25 mouse cellular contexts compared by ENCODE assay signal in genomic region chr1:39327546-39327945, GRCm38 (mm10). TPM values are rescaled to one million over a fixed set of nuclear protein-coding genes. Genes with fewer than 3 reads are reported as not detected.
DNase-seq lines count a peak whose midpoint lies in the region; ATAC-seq and TF ChIP-seq lines count a peak whose summit lies in the region.
"Had no signal": no experiment of that assay in that cellular context is flagged by ENCODE, and none has a peak within 500 bp of the region (broad histone marks: within the 10 kb centered on the region; RNA-seq: fewer than 3 reads in every experiment).

No protein-coding gene starts in this region.

- peak overlapping the region; percentile 43 for H3K27ac ChIP-seq in heart, embryonic 16.5 days (ENCODE audit: low read length)
- H3K27ac ChIP-seq in heart, embryonic 12.5 days (ENCODE audit: poor library complexity, severe bottlenecking) = no peak overlapping the region
- no peak overlapping the region for H3K27ac ChIP-seq in midbrain, postnatal 0 days (ENCODE audit: low read depth, low read length)
- H3K27ac ChIP-seq in midbrain, embryonic 15.5 days = no peak overlapping the region
- H3K27ac ChIP-seq in layer of hippocampus, adult 2 months = no peak overlapping the region
- H3K27ac ChIP-seq: embryonic facial prominence, embryonic 15.5 days; forebrain, embryonic 10.5 days; hindbrain, embryonic 10.5 days; hindbrain, embryonic 14.5 days had no signal

- no peak overlapping the region for H3K9ac ChIP-seq in heart, embryonic 16.5 days (ENCODE audit: low read length)
- no peak overlapping the region for H3K9ac ChIP-seq in heart, embryonic 12.5 days
- no peak overlapping the region for H3K9ac ChIP-seq in midbrain, postnatal 0 days (replicated peaks; ENCODE audit: low read length, poor library complexity, severe bottlenecking)
- no peak overlapping the region for H3K9ac ChIP-seq in midbrain, embryonic 15.5 days
- H3K9ac ChIP-seq: embryonic facial prominence, embryonic 15.5 days; hindbrain, embryonic 14.5 days had no signal

- H3K9me3 ChIP-seq in heart, embryonic 16.5 days (replicated peaks; ENCODE audit: control insufficient read depth, low read length) = no peaks in the 10 kb centered on the region
- H3K9me3 ChIP-seq in heart, embryonic 12.5 days (replicated peaks) = no peaks in the 10 kb centered on the region
- H3K9me3 ChIP-seq in midbrain, postnatal 0 days (ENCODE audit: low read length) = no peaks in the 10 kb centered on the region
- no peaks in the 10 kb centered on the region for H3K9me3 ChIP-seq in midbrain, embryonic 15.5 days
- H3K9me3 ChIP-seq: embryonic facial prominence, embryonic 15.5 days; forebrain, embryonic 10.5 days; G1E; hindbrain, embryonic 10.5 days had no signal

- TF ChIP-seq CTCF in midbrain, postnatal 0 days (IDR thresholded peaks at IDR 0.05) = no peak
- no peak for TF ChIP-seq CTCF in layer of hippocampus, adult 2 months (conservative IDR thresholded peaks at IDR 0.05)

- no peak overlapping the region for H3K4me2 ChIP-seq in heart, embryonic 16.5 days (ENCODE audit: low read depth, low read length)
- H3K4me2 ChIP-seq in heart, embryonic 12.5 days = no peak overlapping the region
- no peak overlapping the region for H3K4me2 ChIP-seq in midbrain, postnatal 0 days (ENCODE audit: low read depth, low read length, poor library complexity, severe bottlenecking)
- H3K4me2 ChIP-seq in midbrain, embryonic 15.5 days = no peak overlapping the region
- H3K4me2 ChIP-seq: embryonic facial prominence, embryonic 15.5 days; heart, embryonic 11.5 days; hindbrain, embryonic 14.5 days had no signal

- H3K36me3 ChIP-seq in heart, embryonic 16.5 days (ENCODE audit: control insufficient read depth, insufficient read depth) = no peaks in the 10 kb centered on the region
- no peaks in the 10 kb centered on the region for H3K36me3 ChIP-seq in heart, embryonic 12.5 days
- no peaks in the 10 kb centered on the region for H3K36me3 ChIP-seq in midbrain, postnatal 0 days (ENCODE audit: insufficient read depth, low read length)
- no peaks in the 10 kb centered on the region for H3K36me3 ChIP-seq in midbrain, embryonic 15.5 days (replicated peaks)
- H3K36me3 ChIP-seq: embryonic facial prominence, embryonic 15.5 days; forebrain, embryonic 10.5 days; G1E; hindbrain, embryonic 10.5 days had no signal

- DNase-seq in frontal cortex, postnatal 14 days (ENCODE audit: low spot score in 2 of 2) = no peak
- DNase-seq in midbrain, postnatal 0 days (ENCODE audit: low spot score) = peak; percentile 11
- DNase-seq in layer of hippocampus, adult 2 months (ENCODE audit: low spot score in 2 of 2) = no peak
- DNase-seq: adrenal gland, adult 8-10 months; adrenal gland, postnatal 36 days; B cell, adult 2 months; cerebellum, adult 11 months; cerebellum, adult 8-10 months; cerebellum, postnatal 14 days; embryo, embryonic 11 days; gastrocnemius, postnatal 25 days had no signal

- ATAC-seq in frontal cortex, adult (ENCODE audit: low TSS enrichment) = peak; percentile 77
- ATAC-seq in heart, embryonic 16.5 days (replicated peaks; ENCODE audit: extremely low read depth, insufficient read depth, low FRiP score) = no peak
- no peak for ATAC-seq in heart, embryonic 12.5 days (ENCODE audit: insufficient number of reproducible peaks, low FRiP score)
- ATAC-seq in midbrain, postnatal 0 days (ENCODE audit: low FRiP score) = no peak
- ATAC-seq in midbrain, embryonic 15.5 days (replicated peaks) = no peak
- ATAC-seq: CD4-positive, CD25-positive, alpha-beta regulatory T cell, adult 4 months; forebrain, embryonic 14.5 days; intestine, embryonic 16.5 days had no signal

- H3K4me3 ChIP-seq in heart, embryonic 16.5 days (ENCODE audit: low read length) = no peak overlapping the region
- no peak overlapping the region for H3K4me3 ChIP-seq in heart, embryonic 12.5 days
- no peak overlapping the region for H3K4me3 ChIP-seq in midbrain, postnatal 0 days (ENCODE audit: low read depth, low read length)
- no peak overlapping the region for H3K4me3 ChIP-seq in midbrain, embryonic 15.5 days
- no peak overlapping the region for H3K4me3 ChIP-seq in layer of hippocampus, adult 2 months
- H3K4me3 ChIP-seq: embryonic facial prominence, embryonic 15.5 days; erythroblast, embryonic 14.5 days; forebrain, embryonic 10.5 days; hindbrain, embryonic 10.5 days had no signal

- 55% methylated on average over 7 of the region's 7 CpGs for WGBS in heart, embryonic 16.5 days
- WGBS in heart, embryonic 12.5 days = 45% methylated on average over 7 of the region's 7 CpGs
- WGBS in midbrain, postnatal 0 days = 81% methylated on average over 7 of the region's 7 CpGs
- WGBS in midbrain, embryonic 15.5 days = 77% methylated on average over 7 of the region's 7 CpGs

- no peaks in the 10 kb centered on the region for H3K27me3 ChIP-seq in heart, embryonic 16.5 days (ENCODE audit: control insufficient read depth, insufficient read depth, low read length)
- H3K27me3 ChIP-seq in heart, embryonic 12.5 days (replicated peaks) = no peaks in the 10 kb centered on the region
- H3K27me3 ChIP-seq in midbrain, postnatal 0 days (ENCODE audit: insufficient read depth, low read length) = no peaks in the 10 kb centered on the region
- H3K27me3 ChIP-seq in midbrain, embryonic 15.5 days (replicated peaks) = no peaks in the 10 kb centered on the region
- H3K27me3 ChIP-seq: embryonic facial prominence, embryonic 15.5 days had no signal

- peaks cover 34% of the 10 kb centered on the region for H3K4me1 ChIP-seq in heart, embryonic 16.5 days (ENCODE audit: control insufficient read depth, insufficient read depth, low read length)
- H3K4me1 ChIP-seq in heart, embryonic 12.5 days (replicated peaks) = peaks cover 26% of the 10 kb centered on the region
- H3K4me1 ChIP-seq in midbrain, postnatal 0 days (ENCODE audit: insufficient read depth, low read length) = no peaks in the 10 kb centered on the region
- H3K4me1 ChIP-seq in midbrain, embryonic 15.5 days = no peaks in the 10 kb centered on the region
- H3K4me1 ChIP-seq: forebrain, embryonic 10.5 days; hindbrain, embryonic 10.5 days had no signal

RNA-seq across cellular contexts. Expression of gene Rpl31, which starts 40.1 kb away (rescaled TPM):
- polyA plus RNA-seq in heart, embryonic 16.5 days (2015; fragmentation: Nextera tagmentation; extraction: Ambion mirVana) = 254 and 278 TPM in 2 replicates
- 378 and 396 TPM in 2 replicates for polyA plus RNA-seq in heart, embryonic 12.5 days (2016; fragmentation: Nextera tagmentation; extraction: Ambion mirVana)
- total RNA-seq in midbrain, postnatal 0 days (2014; rRNA removed) = 273 and 342 TPM in 2 replicates
- 346 and 367 TPM in 2 replicates for polyA plus RNA-seq in midbrain, postnatal 0 days (2015; fragmentation: Nextera tagmentation; extraction: Ambion mirVana)
- 250 and 292 TPM in 2 replicates for polyA plus RNA-seq in midbrain, embryonic 15.5 days (2015; fragmentation: Nextera tagmentation; extraction: Ambion mirVana)
- 100 to 1,000 TPM; 538 to 549 TPM for total RNA-seq in layer of hippocampus, adult 2 months (2021)
